ENCODE assay signal across 10 mouse cellular contexts in the genomic region with DNA sequence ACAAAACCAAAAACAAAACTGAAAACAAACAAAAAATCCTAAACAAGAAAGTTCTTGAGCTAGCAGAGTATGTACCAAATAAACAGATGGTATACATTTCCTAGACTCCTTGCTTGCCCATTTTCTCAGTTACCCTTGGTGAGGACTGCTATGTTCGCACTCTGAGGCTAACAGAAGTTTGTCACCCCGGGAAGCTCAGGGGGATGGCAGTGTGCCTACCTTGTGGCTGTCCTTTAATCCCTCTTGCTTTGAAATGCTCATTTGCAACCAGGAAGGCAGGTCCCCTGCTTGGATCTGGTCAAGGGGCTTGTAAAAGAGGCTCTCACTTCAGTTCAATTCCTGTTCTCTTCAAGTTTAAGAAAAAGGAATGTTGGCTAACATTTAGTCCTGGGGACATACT.
A peak's percentile ranks its signal among the peaks of the same experiment; 100 is the strongest.
DNase-seq lines count a peak whose midpoint lies in the region; ATAC-seq and TF ChIP-seq lines count a peak whose summit lies in the region.
"Had no signal": no experiment of that assay in that cellular context is flagged by ENCODE, and none has a peak within 500 bp of the region (broad histone marks: within the 10 kb centered on the region; RNA-seq: fewer than 3 reads in every experiment).

No protein-coding gene starts in this region.

- H3K27me3 ChIP-seq in hindbrain, postnatal 0 days (ENCODE audit: insufficient read depth, low read length) = no peaks in the 10 kb centered on the region
- H3K27me3 ChIP-seq: CH12.LX had no signal

- H3K4me3 ChIP-seq in left cerebral cortex, adult 2 months = no peak overlapping the region
- H3K4me3 ChIP-seq in hindbrain, postnatal 0 days (ENCODE audit: low read length) = no peak overlapping the region

- H3K27ac ChIP-seq in left cerebral cortex, adult 2 months = peak overlapping the region; percentile 58
- peak overlapping the region; percentile 54; the same call in 1 of the 2 replicates for H3K27ac ChIP-seq in hindbrain, postnatal 0 days

- no peaks in the 10 kb centered on the region for H3K36me3 ChIP-seq in hindbrain, postnatal 0 days (ENCODE audit: insufficient read depth, low read length)

- peak; percentile 10 to 17 for DNase-seq in left cerebral cortex, adult 2 months (ENCODE audit: extremely low spot score in 1 of 2, low spot score in 2 of 2)
- DNase-seq in left cerebral cortex, adult 18-20 months (ENCODE audit: low spot score in 2 of 2) = no peak
- peak; percentile 64 to 84 for DNase-seq in cerebellum, postnatal 10 days
- peak; percentile 66 for DNase-seq in hindbrain, postnatal 0 days (ENCODE audit: low spot score)
- DNase-seq in right cerebral cortex, adult 18-20 months = peak; percentile 19
- DNase-seq in urinary bladder, postnatal 10 days (ENCODE audit: low spot score) = no peak
- no peak for DNase-seq in lung, postnatal 4 days
- DNase-seq in lung, postnatal 14 days = no peak
- DNase-seq: thymus, adult 18-20 months had no signal

- TF ChIP-seq CTCF in left cerebral cortex, adult 2 months (IDR thresholded peaks at IDR 0.05) = no peak
- no peak for TF ChIP-seq CTCF in hindbrain, postnatal 0 days (IDR thresholded peaks at IDR 0.05; ENCODE audit: low read depth)

- no peaks in the 10 kb centered on the region for H3K9me3 ChIP-seq in hindbrain, postnatal 0 days (ENCODE audit: low read length)

- H3K4me2 ChIP-seq in hindbrain, postnatal 0 days (ENCODE audit: low read depth, low read length) = peak overlapping the region; percentile 33; the same call in 1 of the 2 replicates

- WGBS in hindbrain, postnatal 0 days = 29% methylated on average over 2 of the region's 2 CpGs

- no peak overlapping the region for H3K9ac ChIP-seq in hindbrain, postnatal 0 days (replicated peaks; ENCODE audit: low read length)

- ATAC-seq in hindbrain, postnatal 0 days = peak; percentile 84

- H3K4me1 ChIP-seq in hindbrain, postnatal 0 days (ENCODE audit: insufficient read depth, low read length) = 0 out of 2 replicates have a peak, but pooled peaks cover 4% of the 10 kb centered on the region

- intact Hi-C loops in left cerebral cortex, adult 2 months (cut with DNase I) = loop anchor here (5.0 to 10.0 kb wide), 4 partner anchors 87 to 462 kb away; a partner anchor contains a TSS

Comparison
In these comparisons a context has a peak if more than half of its experiments do, and no peak if none do; other contexts are left out.
1. DNase-seq: peak in left cerebral cortex, adult 2 months (2 of 2), cerebellum, postnatal 10 days (2 of 2), hindbrain, postnatal 0 days (single experiment) and right cerebral cortex, adult 18-20 months (single experiment); none in left cerebral cortex, adult 18-20 months (0 of 2), urinary bladder, postnatal 10 days (single experiment), lung, postnatal 4 days (0 of 2) and lung, postnatal 14 days (single experiment).